Mouse (Mus musculus): ENCODE results near the gene Luzp1. TPM values are rescaled to one million over a fixed set of nuclear protein-coding genes. Genes with fewer than 3 reads are reported as not detected.

Luzp1 gene
- polyA plus RNA-seq, 1 experiment from 2014 or later, result 137 TPM

DNA sequence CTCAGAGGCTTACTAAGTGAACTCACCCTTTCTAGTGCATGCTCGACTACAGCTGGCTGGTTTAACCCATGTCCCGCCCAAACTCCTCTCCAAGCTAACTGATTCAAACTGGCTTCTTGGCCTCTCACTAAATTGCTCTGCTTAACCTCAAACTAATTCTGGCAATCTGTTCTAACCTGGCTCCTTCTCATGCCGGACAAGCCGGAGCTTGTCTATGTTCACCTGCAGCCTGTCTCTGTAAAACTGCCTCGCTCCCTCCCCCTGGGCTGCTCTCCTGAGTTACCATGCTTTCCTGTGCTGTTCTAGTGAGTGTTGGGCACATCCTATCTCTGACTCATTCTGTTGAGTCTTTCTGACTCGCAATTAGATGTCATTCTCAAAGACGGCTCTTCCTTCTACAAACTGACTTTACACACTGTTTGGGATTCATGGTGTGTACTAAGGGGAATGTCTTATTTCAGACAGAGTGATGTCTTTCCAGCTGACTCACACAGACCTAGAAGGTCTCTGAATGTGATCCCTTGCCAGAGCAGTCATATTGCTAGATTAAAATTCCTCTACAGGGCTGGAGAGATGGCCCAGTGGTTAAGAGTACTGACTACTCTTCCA lies 128.8 kb downstream of the Luzp1 start:
- H3K9ac ChIP-seq (ENCODE audit: low read length), result no peak overlapping the region
- ATAC-seq (ENCODE audit: insufficient number of reproducible peaks, low FRiP score, low TSS enrichment, low read depth), result no peak

DNA sequence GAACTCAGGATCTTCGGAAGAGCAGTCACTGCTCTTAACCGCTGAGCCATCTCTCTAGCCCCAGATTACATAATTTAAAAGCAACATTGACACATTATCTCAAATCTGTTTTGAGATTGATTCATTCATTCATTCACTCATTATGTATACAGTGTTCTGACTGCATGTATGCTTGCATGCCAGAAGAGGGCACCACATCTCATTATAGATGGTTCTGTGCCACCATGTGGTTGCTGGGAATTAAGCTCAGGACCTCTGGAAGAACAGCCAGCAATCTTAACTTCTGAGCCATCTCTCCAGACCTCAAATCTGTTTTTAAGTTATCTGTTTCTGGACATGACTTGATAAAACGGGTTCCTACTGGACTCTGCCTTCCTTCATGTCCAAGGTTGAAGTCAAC lies 130.3 kb downstream of the Luzp1 start:
- Histone ChIP-seq H3K27ac (replicated peaks; ENCODE audit: low read depth, low read length) (no peak overlapping the region), H3K9ac (ENCODE audit: low read length) (no peak overlapping the region), H3K4me3 (ENCODE audit: low read depth, low read length) (no peak overlapping the region), H3K4me2 (ENCODE audit: low read depth, severe bottlenecking) (no peak overlapping the region), H3K4me1 (ENCODE audit: control insufficient read depth, insufficient read depth, low read length) (peaks cover 5% of the 10 kb centered on the region; the same call in 1 of the 2 replicates), H3K27me3 (ENCODE audit: control insufficient read depth, insufficient read depth, low read length) (no peaks in the 10 kb centered on the region), H3K9me3 (ENCODE audit: control insufficient read depth, low read length) (no peaks in the 10 kb centered on the region), H3K36me3 (ENCODE audit: control insufficient read depth, insufficient read depth, low read length) (no peaks in the 10 kb centered on the region)
- ATAC-seq (ENCODE audit: insufficient number of reproducible peaks, low FRiP score, low TSS enrichment, low read depth) (no peak), DNase-seq (ENCODE audit: low spot score) (no peak)
- WGBS, result 98% methylated on average over 3 of the region's 3 CpGs

More for the DNA sequence above, 128.8 kb downstream of the Luzp1 start:
- no peaks in the 10 kb centered on the region for H3K9me3 ChIP-seq (ENCODE audit: control insufficient read depth, low read length)
- no peak for DNase-seq (ENCODE audit: low spot score)
- H3K27me3 ChIP-seq (ENCODE audit: control insufficient read depth, insufficient read depth, low read length), result no peaks in the 10 kb centered on the region
- H3K4me1 ChIP-seq (ENCODE audit: control insufficient read depth, insufficient read depth, low read length), result peaks cover 5% of the 10 kb centered on the region; the same call in 1 of the 2 replicates
- H3K4me3 ChIP-seq (ENCODE audit: low read depth, low read length), result no peak overlapping the region
- no peak overlapping the region for H3K27ac ChIP-seq (replicated peaks; ENCODE audit: low read depth, low read length)
- H3K4me2 ChIP-seq (ENCODE audit: low read depth, severe bottlenecking), result no peak overlapping the region
- H3K36me3 ChIP-seq (ENCODE audit: control insufficient read depth, insufficient read depth, low read length), result no peaks in the 10 kb centered on the region
- 92% methylated on average over 7 of the region's 7 CpGs for WGBS

DNA sequence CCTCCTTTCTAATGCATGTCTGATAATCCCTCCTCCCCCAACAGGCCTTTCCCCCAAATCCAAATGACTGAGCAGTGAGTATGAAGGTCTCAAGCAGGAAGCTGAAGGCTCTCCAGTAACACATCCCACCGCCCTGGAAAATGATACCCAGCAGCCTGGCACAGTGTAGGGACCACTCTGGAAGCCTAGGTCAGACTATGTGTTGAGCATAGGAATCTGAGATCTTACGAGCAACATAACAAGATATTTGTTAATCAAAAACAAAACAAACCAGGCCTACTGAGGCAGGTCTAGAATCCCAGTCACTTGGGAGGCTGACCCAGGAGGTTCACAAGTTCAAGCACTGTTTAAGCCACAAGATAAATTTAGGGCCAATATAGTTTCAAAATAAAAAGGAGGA lies 131.0 kb downstream of the Luzp1 start:
- WGBS, result 93% methylated on average over 2 of the region's 2 CpGs

DNA sequence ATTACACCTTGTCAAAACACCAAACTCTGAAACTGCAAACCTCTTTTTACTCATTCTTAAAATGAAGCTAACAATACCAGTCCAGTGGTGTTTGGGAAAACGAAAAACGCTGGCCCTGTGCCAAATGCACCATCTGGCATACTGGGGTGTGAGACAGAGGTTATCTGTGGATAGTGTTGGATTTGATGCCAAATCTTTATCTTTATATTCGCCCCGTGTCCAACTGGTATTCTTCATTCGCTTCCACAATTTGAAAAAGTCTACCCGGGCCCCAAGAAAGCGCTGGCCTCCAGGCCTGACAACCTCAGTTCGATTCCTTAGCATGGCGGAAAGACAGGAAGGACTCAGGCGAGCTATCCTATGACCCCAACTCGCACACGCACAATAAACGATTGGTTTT lies 131.9 kb downstream of the Luzp1 start:
- Histone ChIP-seq H3K9ac (ENCODE audit: low read length) (peak overlapping the region; percentile 98), H3K4me3 (ENCODE audit: low read depth, low read length) (peak overlapping the region; percentile 93), H3K9me3 (ENCODE audit: control insufficient read depth, low read length) (no peaks in the 10 kb centered on the region), H3K27me3 (ENCODE audit: control insufficient read depth, insufficient read depth, low read length) (no peaks in the 10 kb centered on the region), H3K4me2 (ENCODE audit: low read depth, severe bottlenecking) (peak overlapping the region; percentile 54), H3K36me3 (ENCODE audit: control insufficient read depth, insufficient read depth, low read length) (no peaks in the 10 kb centered on the region), H3K27ac (replicated peaks; ENCODE audit: low read depth, low read length) (peak overlapping the region; percentile 93; the same call in 1 of the 2 replicates), H3K4me1 (ENCODE audit: control insufficient read depth, insufficient read depth, low read length) (peaks cover 5% of the 10 kb centered on the region; the same call in 1 of the 2 replicates)
- ATAC-seq (ENCODE audit: insufficient number of reproducible peaks, low FRiP score, low TSS enrichment, low read depth) (no peak), DNase-seq (ENCODE audit: low spot score) (peak; percentile 72)
- 3% methylated on average over 13 of the region's 13 CpGs for WGBS

More for the DNA sequence above, 131.0 kb downstream of the Luzp1 start:
- no peak for ATAC-seq (ENCODE audit: insufficient number of reproducible peaks, low FRiP score, low TSS enrichment, low read depth)
- H3K27ac ChIP-seq (replicated peaks; ENCODE audit: low read depth, low read length), result no peak overlapping the region
- H3K4me1 ChIP-seq (ENCODE audit: control insufficient read depth, insufficient read depth, low read length), result peaks cover 5% of the 10 kb centered on the region; the same call in 1 of the 2 replicates
- peak overlapping the region; percentile 54 for H3K4me2 ChIP-seq (ENCODE audit: low read depth, severe bottlenecking)
- H3K36me3 ChIP-seq (ENCODE audit: control insufficient read depth, insufficient read depth, low read length), result no peaks in the 10 kb centered on the region
- H3K27me3 ChIP-seq (ENCODE audit: control insufficient read depth, insufficient read depth, low read length), result no peaks in the 10 kb centered on the region
- DNase-seq (ENCODE audit: low spot score), result no peak
- no peaks in the 10 kb centered on the region for H3K9me3 ChIP-seq (ENCODE audit: control insufficient read depth, low read length)
- no peak overlapping the region for H3K9ac ChIP-seq (ENCODE audit: low read length)
- H3K4me3 ChIP-seq (ENCODE audit: low read depth, low read length), result no peak overlapping the region; the same call in 1 of the 2 replicates

DNA sequence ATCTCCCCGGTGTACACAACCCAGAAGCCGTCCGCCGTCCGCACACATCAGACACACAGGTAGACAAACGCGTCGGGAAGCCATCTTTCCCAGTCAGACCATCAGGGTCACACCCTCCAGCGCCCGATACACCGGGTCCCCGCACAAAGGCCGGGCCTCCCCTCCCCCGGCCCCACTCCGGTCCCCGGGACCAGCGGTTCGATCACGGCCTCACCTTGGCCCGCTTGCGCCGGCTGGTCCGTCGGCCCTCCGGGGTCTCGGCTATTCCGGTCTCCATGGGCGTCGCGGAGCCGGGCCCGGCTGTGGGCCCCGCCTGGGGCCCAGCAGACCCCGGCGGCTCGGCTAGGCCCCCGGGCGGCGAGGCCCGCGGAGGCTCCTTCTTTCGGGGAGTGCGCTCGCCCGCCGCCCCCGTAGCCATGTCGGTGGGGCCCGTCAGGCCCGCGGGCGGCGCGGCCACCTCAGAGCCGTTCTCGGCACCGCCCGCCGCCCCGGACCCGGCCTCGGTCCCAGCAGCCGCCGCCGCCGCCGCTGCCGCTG lies 132.5 kb downstream of the Luzp1 start:
- DNase-seq (ENCODE audit: low spot score) (peak; percentile 73), ATAC-seq (ENCODE audit: insufficient number of reproducible peaks, low FRiP score, low TSS enrichment, low read depth) (peak; percentile 40; the same call in 1 of the 2 replicates)
- 0% methylated on average over 65 of the region's 68 CpGs for WGBS
- Histone ChIP-seq H3K9me3 (ENCODE audit: control insufficient read depth, low read length) (no peaks in the 10 kb centered on the region), H3K27ac (replicated peaks; ENCODE audit: low read depth, low read length) (peak overlapping the region; percentile 93), H3K36me3 (ENCODE audit: control insufficient read depth, insufficient read depth, low read length) (no peaks in the 10 kb centered on the region), H3K4me3 (ENCODE audit: low read depth, low read length) (peak overlapping the region; percentile 93), H3K4me1 (ENCODE audit: control insufficient read depth, insufficient read depth, low read length) (peaks cover 5% of the 10 kb centered on the region; the same call in 1 of the 2 replicates), H3K4me2 (ENCODE audit: low read depth, severe bottlenecking) (peak overlapping the region; percentile 54), H3K9ac (ENCODE audit: low read length) (peak overlapping the region; percentile 98), H3K27me3 (ENCODE audit: control insufficient read depth, insufficient read depth, low read length) (no peaks in the 10 kb centered on the region)

DNA sequence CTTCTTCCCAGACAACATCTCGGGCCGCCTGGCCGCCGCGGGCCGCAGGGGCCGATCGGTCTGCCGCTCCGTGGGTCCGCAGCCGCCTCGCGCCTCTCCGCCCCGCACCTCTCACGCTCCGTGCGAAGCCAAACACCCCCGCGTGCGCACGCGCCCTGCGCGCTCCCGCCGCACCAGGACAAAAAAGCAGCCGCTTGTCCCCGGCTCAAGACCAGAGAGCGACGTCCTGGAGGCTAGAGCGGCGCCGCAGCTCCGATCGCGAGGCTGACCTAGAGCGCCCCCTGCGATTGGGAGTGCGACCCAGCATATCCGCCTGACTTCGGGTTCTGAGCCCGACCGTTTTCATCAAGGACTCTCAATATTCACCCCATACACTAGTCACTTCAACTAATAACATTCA lies 133.0 kb downstream of the Luzp1 start, which contains the start of gene Kdm1a:
Kdm1a (minus strand) TSS at position 156 of the 400 bp plus-strand sequence.
- Histone ChIP-seq H3K4me2 (ENCODE audit: low read depth, severe bottlenecking) (peak within 1 kb of the TSS; percentile 54), H3K4me1 (ENCODE audit: control insufficient read depth, insufficient read depth, low read length) (peaks cover 5% of the 10 kb centered on the region; the same call in 1 of the 2 replicates), H3K36me3 (ENCODE audit: control insufficient read depth, insufficient read depth, low read length) (no peaks in the 10 kb centered on the region), H3K9me3 (ENCODE audit: control insufficient read depth, low read length) (no peaks in the 10 kb centered on the region), H3K27ac (replicated peaks; ENCODE audit: low read depth, low read length) (peak within 1 kb of the TSS; percentile 93), H3K9ac (ENCODE audit: low read length) (peak within 1 kb of the TSS; percentile 98), H3K4me3 (ENCODE audit: low read depth, low read length) (peak within 1 kb of the TSS; percentile 93), H3K27me3 (ENCODE audit: control insufficient read depth, insufficient read depth, low read length) (no peaks in the 10 kb centered on the region)
- under 1% methylated on average over 37 of the region's 45 CpGs for WGBS
- DNase-seq (ENCODE audit: low spot score) (peak; percentile 99), ATAC-seq (ENCODE audit: insufficient number of reproducible peaks, low FRiP score, low TSS enrichment, low read depth) (peak; percentile 80; the same call in 1 of the 2 replicates)

Other genes starting within 250 kb of the Luzp1 start
- 3.1 and 3.8 TPM in 2 replicates for gene Tcea3, start 222.0 kb upstream of the Luzp1 start, polyA plus RNA-seq (2014; fragmentation: Nextera tagmentation; extraction: Ambion mirVana)
- 25.3 and 26.0 TPM in 2 replicates for gene Zfp46, start 185.1 kb upstream of the Luzp1 start, polyA plus RNA-seq (2014; fragmentation: Nextera tagmentation; extraction: Ambion mirVana)
- 192 and 196 TPM in 2 replicates for gene Hnrnpr, start 158.8 kb upstream of the Luzp1 start, polyA plus RNA-seq (2014; fragmentation: Nextera tagmentation; extraction: Ambion mirVana)
- 0.15 TPM in 1 of 2 replicates, not detected in the other for gene Htr1d, start 46.2 kb upstream of the Luzp1 start, polyA plus RNA-seq (2014; fragmentation: Nextera tagmentation; extraction: Ambion mirVana)
- 0.08 and 0.10 TPM in 2 replicates for gene 6030445D17Rik, start 7.5 kb upstream of the Luzp1 start, polyA plus RNA-seq (2014; fragmentation: Nextera tagmentation; extraction: Ambion mirVana)
- 75.3 and 82.3 TPM in 2 replicates for gene Kdm1a, start 133.0 kb downstream of the Luzp1 start, polyA plus RNA-seq (2014; fragmentation: Nextera tagmentation; extraction: Ambion mirVana)
- gene Tex46, start 140.7 kb downstream of the Luzp1 start, polyA plus RNA-seq (2014; fragmentation: Nextera tagmentation; extraction: Ambion mirVana), result not detected in 2 replicates
- gene Lactbl1, start 152.9 kb downstream of the Luzp1 start, polyA plus RNA-seq (2014; fragmentation: Nextera tagmentation; extraction: Ambion mirVana), result not detected in 2 replicates

Data from limb, embryonic 11.5 days (tissue).